Mouse (Mus musculus) brain, embryonic 14.5 days (tissue): ENCODE data around the gene Tmprss7.

ENCODE experiments used
- CTCF ChIP-seq: fragments of 200-500 bp; IDR thresholded peaks from 2 replicates; pipeline ENCODE4 v1.5.1; 2012; ENCODE audit warnings: inconsistent platforms, mild to moderate bottlenecking, moderate library complexity, borderline replicate concordance; ENCODE audit not compliant: insufficient read depth, insufficient read length; ENCODE audit errors: extremely low read depth
- POLR2A ChIP-seq: fragments of 200-500 bp; IDR thresholded peaks from 2 replicates; pipeline ENCODE4 v1.6.1; 2012; ENCODE audit warnings: mild to moderate bottlenecking, inconsistent platforms, borderline replicate concordance; ENCODE audit not compliant: poor library complexity, insufficient read depth, insufficient read length, severe bottlenecking; ENCODE audit errors: extremely low read depth

GRCm38 (mm10) chr16:45635826-45636225 is 57.6 kb downstream of the Tmprss7 start:
- TF ChIP-seq CTCF (no peak), POLR2A (no peak)
